Mouse (Mus musculus) c-Kit-positive CD71-positive TER-119-positive erythroid progenitor cells, embryonic 14.5 days (primary cell): ENCODE data around the gene 1700125H20Rik.
"Not testable (repeated sequence)": the region's sequence is repeated elsewhere in the genome, so short reads cannot be mapped to it uniquely, and the experiment has no call there.

ENCODE experiments used
- DNase-seq: peaks from one replicate; pipeline ENCODE4 v3.0.0-alpha.2; 2013; ENCODE audit warnings: low spot score

1700125H20Rik gene

DNA sequence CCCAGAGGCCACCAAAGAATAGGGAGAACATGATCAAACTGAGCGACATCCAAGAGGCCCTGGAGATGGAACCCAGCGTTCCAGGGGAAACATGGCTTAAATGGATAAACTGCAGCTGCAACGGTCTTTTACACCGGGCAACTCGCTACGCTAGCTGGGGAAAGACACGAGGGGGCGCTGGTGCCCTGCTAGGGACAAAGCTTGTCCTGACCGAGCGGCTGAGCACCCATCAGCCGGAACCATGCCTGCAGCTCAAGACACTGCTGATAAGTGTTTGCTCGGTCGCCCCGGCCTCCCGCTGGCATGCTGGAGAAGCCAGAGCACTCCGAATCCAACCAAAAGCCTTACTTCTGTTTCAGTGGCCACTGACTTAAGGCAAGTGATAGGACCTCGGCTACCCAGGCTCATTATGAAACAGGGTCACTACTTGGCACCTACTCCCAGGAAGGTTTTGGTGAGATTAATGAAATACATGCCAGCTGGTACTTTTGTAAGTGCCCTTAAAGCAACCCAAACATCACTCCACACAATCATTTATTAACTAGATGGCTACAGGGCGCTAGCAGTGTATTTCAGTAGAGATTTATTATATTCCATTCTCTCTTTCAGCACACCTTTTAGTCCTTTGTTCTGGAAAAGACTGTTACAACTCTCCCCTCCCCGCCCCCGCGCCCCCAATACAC, at the start of gene 1700125H20Rik:
1700125H20Rik (plus strand) TSS at position 347 of the 683 bp plus-strand sequence.
- peak; percentile 93 for DNase-seq

GRCm38 (mm10) chr11:85122073-85122472, 48.1 kb upstream of the 1700125H20Rik start:
- DNase-seq = no peak

DNA sequence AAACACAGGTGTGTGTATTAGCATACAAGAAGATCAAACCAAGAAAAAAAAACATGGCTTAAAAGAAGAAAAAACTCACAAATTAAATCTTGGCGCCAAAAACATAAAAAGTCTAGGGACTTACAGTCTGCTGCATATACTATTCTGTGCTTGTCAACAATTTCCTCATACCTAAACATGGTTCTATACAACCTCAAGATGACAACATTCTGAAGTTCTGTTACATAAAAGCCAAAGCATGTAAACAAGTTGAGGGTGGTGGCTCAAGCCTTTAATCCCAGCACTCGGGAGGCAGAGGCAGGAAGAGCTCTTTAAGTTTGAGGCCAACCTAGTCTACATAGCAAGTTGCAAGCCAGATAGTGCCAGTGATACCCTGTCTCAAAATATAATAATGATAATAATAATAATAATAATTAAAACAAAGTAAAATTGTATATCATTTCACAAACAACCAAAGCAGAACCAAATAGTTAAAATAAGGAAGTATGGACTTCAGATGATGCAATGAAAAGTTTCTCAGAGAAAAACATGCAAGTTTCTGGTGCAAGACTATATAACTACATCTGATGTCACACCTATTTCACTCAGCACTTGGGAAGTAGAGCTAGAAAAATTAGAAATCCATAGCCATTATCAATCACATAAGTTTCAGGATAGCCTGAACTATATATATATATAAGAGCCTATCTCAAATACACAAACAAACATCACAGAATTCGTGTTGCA, 46.8 kb upstream of the 1700125H20Rik start:
- DNase-seq = no peak

DNA sequence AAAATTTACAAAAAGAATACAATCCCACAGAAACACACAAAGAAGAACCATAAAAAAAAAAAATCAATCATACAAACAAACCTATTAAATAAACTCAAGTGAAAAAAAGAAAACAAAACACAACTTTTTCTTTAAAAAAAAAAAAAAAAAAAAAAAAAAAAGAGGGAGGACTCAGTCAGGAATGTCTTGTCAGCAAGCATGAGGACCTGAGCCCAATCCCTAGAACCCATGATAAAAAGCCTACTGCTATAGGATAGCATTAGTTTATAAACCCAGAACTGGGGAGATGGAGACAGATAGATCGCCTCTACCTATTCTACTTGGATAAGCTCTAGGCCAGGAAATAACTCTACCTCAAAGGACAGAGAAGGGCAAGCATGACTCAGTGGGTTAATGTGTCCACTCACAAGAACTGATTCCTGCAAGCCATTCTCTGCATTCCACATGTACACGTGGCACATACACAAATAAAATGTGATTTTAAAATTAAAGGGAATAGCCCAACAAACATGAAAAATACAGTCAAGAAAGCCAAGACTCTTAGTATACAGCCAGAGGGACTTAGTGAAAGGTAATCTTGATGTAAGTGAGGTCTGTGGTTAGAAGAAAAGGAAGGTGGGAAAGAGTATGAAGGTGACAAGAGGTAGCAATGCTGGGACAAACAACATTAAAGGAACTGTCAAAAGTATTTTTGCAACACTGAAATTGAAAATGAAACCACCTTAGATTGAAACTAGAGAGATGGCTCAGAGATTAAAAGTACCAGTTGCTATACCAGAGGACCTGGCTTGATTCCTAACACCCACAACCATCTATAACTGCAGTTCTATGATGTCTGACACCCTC, 43.7 kb upstream of the 1700125H20Rik start:
- no peak for DNase-seq

- no peak for DNase-seq
These were observed 41.3 kb upstream of the 1700125H20Rik start for GRCm38 (mm10) chr11:85128883-85129282.

DNA sequence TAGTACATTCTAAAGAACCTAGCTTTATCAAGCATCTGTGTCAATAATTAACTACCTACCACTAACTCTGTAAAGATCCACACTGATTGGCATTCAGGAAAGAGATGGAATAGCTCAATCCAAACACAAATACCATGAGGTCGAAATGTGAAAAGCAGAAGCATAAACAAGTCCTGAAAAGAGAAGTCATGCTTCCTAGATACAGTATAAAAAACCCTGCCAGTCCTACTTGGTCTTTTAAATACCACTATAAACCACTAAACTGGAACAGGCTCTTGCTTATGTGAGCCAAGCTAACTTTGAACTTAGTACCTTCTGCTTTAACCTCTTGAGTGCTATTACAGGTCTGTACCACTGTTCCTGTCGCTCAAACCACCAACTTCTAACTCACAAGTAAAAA, 38.7 kb upstream of the 1700125H20Rik start:
- DNase-seq = no peak

- no peak for DNase-seq
These were observed 31.3 kb upstream of the 1700125H20Rik start for GRCm38 (mm10) chr11:85138776-85139474.

GRCm38 (mm10) chr11:85139581-85140540, 30.3 kb upstream of the 1700125H20Rik start, which contains the start of gene Usp32:
Gene Usp32 (minus strand): TSS chr11:85140161.
- peak; percentile 98 for DNase-seq

- no peak for DNase-seq
These were observed 17.8 kb upstream of the 1700125H20Rik start for GRCm38 (mm10) chr11:85152256-85152930.

DNA sequence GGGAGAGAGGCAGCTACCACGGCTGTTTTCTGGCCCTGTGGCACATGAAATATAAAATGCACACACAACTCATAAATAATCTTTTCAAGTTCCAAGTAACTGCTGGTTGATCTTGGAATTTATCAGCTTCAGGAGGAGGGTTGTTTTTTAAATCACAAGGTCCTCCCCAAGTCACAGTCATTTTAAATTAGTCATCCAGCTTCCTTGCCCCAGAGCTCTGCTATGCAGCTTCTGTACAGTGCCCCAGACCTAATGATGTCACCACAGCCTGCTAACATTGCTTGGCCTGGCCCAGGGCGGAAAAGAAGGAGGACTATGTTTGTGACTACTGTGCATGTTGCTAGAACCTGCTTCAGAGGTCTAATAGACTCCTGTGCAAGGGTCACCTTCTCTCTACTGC, 12.9 kb upstream of the 1700125H20Rik start:
- DNase-seq = no peak

GRCm38 (mm10) chr11:85163014-85163413, 7.2 kb upstream of the 1700125H20Rik start:
- DNase-seq = not testable (repeated sequence)

GRCm38 (mm10) chr11:85164371-85164770, 5.8 kb upstream of the 1700125H20Rik start:
- no peak for DNase-seq

DNA sequence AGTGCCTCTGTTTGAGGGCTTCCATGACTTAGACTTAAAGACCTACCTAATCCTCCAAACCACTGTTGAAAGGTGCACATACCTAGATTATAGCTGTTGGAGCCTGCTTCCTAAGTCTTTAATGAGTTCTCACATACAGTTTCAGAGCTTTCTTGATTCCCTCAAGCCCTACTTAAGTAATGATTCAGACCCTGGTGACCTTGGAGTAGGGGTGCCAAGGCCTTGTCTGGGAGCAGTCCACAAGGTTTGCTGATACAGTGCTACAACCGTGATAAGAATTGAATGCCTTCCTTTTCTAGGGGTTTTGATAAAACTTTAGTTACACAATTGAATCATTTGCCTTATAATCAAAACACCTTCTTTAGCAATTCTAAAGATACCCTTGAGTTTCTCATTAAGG, 2.7 kb upstream of the 1700125H20Rik start:
- DNase-seq = no peak

- DNase-seq = no peak
These were observed 629 bp downstream of the 1700125H20Rik start for GRCm38 (mm10) chr11:85170833-85171232.

GRCm38 (mm10) chr11:85175941-85176340, 5.7 kb downstream of the 1700125H20Rik start:
- no peak for DNase-seq

- DNase-seq = no peak
These were observed 7.6 kb downstream of the 1700125H20Rik start for GRCm38 (mm10) chr11:85177761-85178160.

GRCm38 (mm10) chr11:85178413-85178812, 8.2 kb downstream of the 1700125H20Rik start:
- DNase-seq = no peak

DNA sequence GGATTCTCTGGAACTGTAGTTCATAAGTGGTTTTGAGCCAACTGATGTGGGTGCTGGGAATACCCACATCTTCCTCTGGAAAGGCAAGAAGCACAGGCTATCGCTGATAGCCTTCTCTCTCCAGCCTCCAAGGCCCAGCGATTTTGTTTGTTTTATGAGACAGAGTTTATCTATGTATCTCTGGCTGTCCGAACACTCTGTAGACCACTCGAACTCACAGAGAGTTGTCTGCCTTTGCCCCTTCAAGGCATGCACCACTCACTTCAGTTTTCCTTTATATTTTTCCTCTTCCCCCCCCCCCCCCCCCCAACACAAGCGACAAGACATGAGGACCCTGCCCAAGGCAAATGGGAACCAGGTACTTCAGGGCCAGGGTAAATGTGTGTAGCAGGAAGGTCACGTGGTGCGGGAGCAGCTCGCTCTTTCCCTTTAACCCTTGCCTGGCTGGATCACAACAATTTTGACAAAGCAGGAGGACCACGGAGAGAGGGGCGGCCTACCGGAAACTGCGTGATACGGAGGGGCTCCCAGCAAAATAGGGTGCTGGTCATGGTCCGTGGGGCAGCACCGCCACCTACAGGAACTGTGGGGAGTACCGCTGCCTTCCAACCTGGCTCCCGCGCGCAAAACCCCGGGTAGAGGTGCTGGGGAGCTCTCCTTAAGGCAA, 12.5 kb downstream of the 1700125H20Rik start:
- peak; percentile 68 for DNase-seq

DNA sequence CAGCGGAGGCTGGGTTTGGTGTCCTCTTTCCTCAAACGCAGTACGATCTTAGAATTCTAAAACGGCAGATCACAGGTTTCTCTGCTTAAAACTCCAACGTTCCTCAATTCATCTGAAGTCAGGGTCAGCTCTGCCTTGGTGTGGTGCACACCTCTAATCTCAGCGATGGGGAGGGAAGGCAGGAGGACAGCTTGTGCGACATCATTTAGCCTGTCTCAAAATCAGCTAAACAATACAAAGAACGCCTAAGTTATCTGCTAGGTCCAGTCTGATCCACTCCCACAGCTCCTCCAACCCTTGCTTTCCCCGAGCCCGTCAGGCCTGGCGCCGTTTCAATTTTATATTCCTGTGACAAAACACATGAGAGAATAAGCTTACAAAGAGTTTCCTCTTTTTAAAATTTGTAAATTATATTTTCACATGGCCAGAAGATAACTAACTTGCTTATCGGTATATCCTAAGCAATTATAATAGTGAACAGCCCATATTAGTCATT, 13.1 kb downstream of the 1700125H20Rik start:
- DNase-seq = no peak
